Mouse (Mus musculus) neural tube, embryonic 12.5 days (tissue): ENCODE data around the gene Gm45015. TPM values are rescaled to one million over a fixed set of nuclear protein-coding genes. Genes with fewer than 3 reads are reported as not detected.

Source experiments
- ATAC-seq: fragments of 200-750 bp; cut with Nextera tagmentation; 2 replicates; pipeline ENCODE4 v1.8.0; 2017; ENCODE audit warnings: low read depth, mild to moderate bottlenecking, moderate TSS enrichment, moderate library complexity; ENCODE audit not compliant: low FRiP score
- H3K27ac ChIP-seq: fragments of 300-500 bp; sonication (generic); 2 replicates; pipeline ENCODE4 v1.5.1; 2016
- H3K27me3 ChIP-seq: fragments of 300-500 bp; sonication (generic); replicated peaks from 2 replicates; pipeline ENCODE4 v1.6.1; 2016; ENCODE audit warnings: mild to moderate bottlenecking
- H3K36me3 ChIP-seq: fragments of 300-500 bp; sonication (generic); 2 replicates; pipeline ENCODE4 v1.6.1; 2016; ENCODE audit warnings: mild to moderate bottlenecking
- H3K4me1 ChIP-seq: fragments of 300-500 bp; sonication (generic); 2 replicates; pipeline ENCODE4 v1.6.1; 2016
- H3K4me2 ChIP-seq: fragments of 300-500 bp; sonication (generic); replicated peaks from 2 replicates; pipeline ENCODE4 v1.6.1; 2016; ENCODE audit warnings: mild to moderate bottlenecking
- H3K4me3 ChIP-seq: fragments of 300-500 bp; sonication (generic); 2 replicates; pipeline ENCODE4 v1.5.1; 2016
- H3K9ac ChIP-seq: fragments of 300-500 bp; sonication (generic); 2 replicates; pipeline ENCODE4 v1.6.1; 2016; ENCODE audit warnings: mild to moderate bottlenecking
- H3K9me3 ChIP-seq: fragments of 300-500 bp; sonication (generic); 2 replicates; pipeline ENCODE4 v1.6.1; 2016; ENCODE audit warnings: mild to moderate bottlenecking
- WGBS: fragments of 180-500 bp; shearing (Covaris S2); methylation state at CpG from one replicate; pipeline ENCODE4 v1.1.7; 2016; 5-methylcytosine and 5-hydroxymethylcytosine counted together
- polyA plus RNA-seq: library from polyadenylated mRNA; unstranded; fragments of >200 nt; fragmentation: Nextera tagmentation; extraction: Ambion mirVana; gene quantifications from 2 replicates; pipeline ENCODE4 v1.2.1, GENCODE M21; 2016

Gm45015 gene
- not detected in 2 replicates for polyA plus RNA-seq

DNA sequence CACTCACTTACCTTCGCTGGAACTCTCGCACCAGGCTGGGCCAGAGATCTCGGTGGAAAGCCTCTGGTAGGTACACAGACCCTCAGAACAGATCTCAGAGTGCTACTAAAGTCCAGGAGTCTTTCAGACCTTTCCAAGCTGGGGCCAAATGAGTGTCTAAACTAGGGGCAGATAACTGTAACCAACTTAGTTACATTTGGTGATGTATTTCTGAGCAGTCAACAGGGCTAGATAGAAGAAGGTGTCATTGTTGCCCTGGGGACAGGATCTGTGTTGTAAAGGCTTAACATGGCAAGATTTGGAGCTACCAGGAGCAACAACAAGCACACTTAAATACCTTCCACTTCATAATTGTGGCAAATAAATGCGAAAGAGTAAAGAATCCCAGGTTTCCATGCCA lies at the start of gene Gm45015:
TSS of gene Gm45015 (minus strand) at position 101 of the 400 bp plus-strand sequence.
- Histone ChIP-seq H3K9me3 (no peaks in the 10 kb centered on the region), H3K4me1 (no peaks in the 10 kb centered on the region), H3K4me2 (no peak within 1 kb of the TSS), H3K9ac (no peak within 1 kb of the TSS), H3K27ac (no peak within 1 kb of the TSS), H3K36me3 (no peaks in the 10 kb centered on the region), H3K4me3 (no peak within 1 kb of the TSS), H3K27me3 (no peaks in the 10 kb centered on the region)
- ATAC-seq, result no peak
- WGBS, result 90% methylated on average over 4 of the region's 4 CpGs

GRCm38 (mm10) chrX:73384924-73385323 lies 48.3 kb upstream of the Gm45015 start:
- Histone ChIP-seq H3K36me3 (no peaks in the 10 kb centered on the region), H3K4me1 (no peaks in the 10 kb centered on the region), H3K27me3 (no peaks in the 10 kb centered on the region), H3K9me3 (no peaks in the 10 kb centered on the region), H3K4me2 (no peak overlapping the region), H3K27ac (no peak overlapping the region), H3K4me3 (no peak overlapping the region), H3K9ac (no peak overlapping the region)
- ATAC-seq, result no peak
- WGBS, result 35% methylated on average over 1 of the region's 1 CpGs

- no peak overlapping the region for H3K27ac ChIP-seq
- H3K9ac ChIP-seq, result no peak overlapping the region
- no peaks in the 10 kb centered on the region for H3K4me1 ChIP-seq
- H3K4me2 ChIP-seq, result no peak overlapping the region
- H3K27me3 ChIP-seq, result no peaks in the 10 kb centered on the region
- no peaks in the 10 kb centered on the region for H3K36me3 ChIP-seq
- no peaks in the 10 kb centered on the region for H3K9me3 ChIP-seq
- H3K4me3 ChIP-seq, result no peak overlapping the region
- 75% methylated on average over 6 of the region's 6 CpGs for WGBS
- no peak for ATAC-seq
Observed at GRCm38 (mm10) chrX:73384419-73384818, 47.8 kb upstream of the Gm45015 start.

GRCm38 (mm10) chrX:73363291-73363690 lies 26.7 kb upstream of the Gm45015 start:
- H3K27ac ChIP-seq, result no peak overlapping the region
- no peak overlapping the region for H3K4me2 ChIP-seq
- H3K9ac ChIP-seq, result no peak overlapping the region
- no peak overlapping the region for H3K4me3 ChIP-seq
- no peak for ATAC-seq
- H3K9me3 ChIP-seq, result no peaks in the 10 kb centered on the region
- no peaks in the 10 kb centered on the region for H3K4me1 ChIP-seq
- H3K27me3 ChIP-seq, result no peaks in the 10 kb centered on the region
- H3K36me3 ChIP-seq, result no peaks in the 10 kb centered on the region

DNA sequence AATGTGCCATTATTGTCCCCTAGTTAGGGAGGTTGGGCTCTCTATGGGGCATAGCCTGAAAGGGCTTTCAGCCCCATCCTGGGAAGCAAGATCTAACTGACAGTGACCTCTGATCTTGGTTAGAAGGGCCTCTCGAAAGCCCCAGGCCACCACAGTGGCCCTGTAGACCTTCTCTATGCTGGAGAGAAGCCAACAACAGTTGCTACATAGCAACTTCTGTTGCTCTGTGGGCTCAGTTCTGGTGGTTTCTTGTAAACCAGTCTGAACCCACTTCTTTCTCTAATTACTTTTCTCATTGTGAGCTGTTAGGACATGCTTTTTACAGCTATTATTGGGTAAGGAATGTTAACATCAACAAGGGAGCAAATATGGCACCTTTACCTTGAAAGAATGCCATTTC lies 20.1 kb upstream of the Gm45015 start:
- Histone ChIP-seq H3K27me3 (no peaks in the 10 kb centered on the region), H3K27ac (no peak overlapping the region), H3K4me1 (no peaks in the 10 kb centered on the region), H3K36me3 (peaks cover 31% of the 10 kb centered on the region), H3K9me3 (no peaks in the 10 kb centered on the region; the same call in 1 of the 2 replicates), H3K4me3 (no peak overlapping the region), H3K4me2 (no peak overlapping the region), H3K9ac (no peak overlapping the region)
- WGBS, result 100% methylated on average over 1 of the region's 1 CpGs
- ATAC-seq, result no peak

GRCm38 (mm10) chrX:73356163-73356562 lies 19.5 kb upstream of the Gm45015 start:
- H3K27ac ChIP-seq, result no peak overlapping the region
- no peaks in the 10 kb centered on the region for H3K4me1 ChIP-seq
- H3K27me3 ChIP-seq, result no peaks in the 10 kb centered on the region
- 93% methylated on average over 2 of the region's 2 CpGs for WGBS
- peaks cover 37% of the 10 kb centered on the region for H3K36me3 ChIP-seq
- no peak overlapping the region for H3K9ac ChIP-seq
- H3K4me3 ChIP-seq, result no peak overlapping the region
- no peaks in the 10 kb centered on the region; the same call in 1 of the 2 replicates for H3K9me3 ChIP-seq
- no peak for ATAC-seq
- H3K4me2 ChIP-seq, result no peak overlapping the region

- no peak overlapping the region for H3K27ac ChIP-seq
- no peaks in the 10 kb centered on the region for H3K9me3 ChIP-seq
- WGBS, result 96% methylated on average over 1 of the region's 1 CpGs
- H3K27me3 ChIP-seq, result no peaks in the 10 kb centered on the region
- no peaks in the 10 kb centered on the region for H3K4me1 ChIP-seq
- no peak for ATAC-seq
- H3K4me3 ChIP-seq, result no peak overlapping the region
- no peak overlapping the region for H3K9ac ChIP-seq
- H3K4me2 ChIP-seq, result no peak overlapping the region
- no peaks in the 10 kb centered on the region for H3K36me3 ChIP-seq
Observed at GRCm38 (mm10) chrX:73344346-73344745, 7.7 kb upstream of the Gm45015 start.

- Histone ChIP-seq H3K4me3 (no peak overlapping the region), H3K9ac (no peak overlapping the region), H3K36me3 (no peaks in the 10 kb centered on the region), H3K4me2 (peak overlapping the region; percentile 65; the same call in 1 of the 2 replicates), H3K27ac (no peak overlapping the region), H3K9me3 (no peaks in the 10 kb centered on the region), H3K27me3 (no peaks in the 10 kb centered on the region), H3K4me1 (no peaks in the 10 kb centered on the region)
- 78% methylated on average over 1 of the region's 1 CpGs for WGBS
- ATAC-seq, result no peak
Observed at GRCm38 (mm10) chrX:73343802-73344201, 7.2 kb upstream of the Gm45015 start.

GRCm38 (mm10) chrX:73342941-73343735 lies 6.5 kb upstream of the Gm45015 start:
- peak overlapping the region; percentile 44 for H3K4me3 ChIP-seq
- peak overlapping the region; percentile 61 for H3K9ac ChIP-seq
- H3K36me3 ChIP-seq, result no peaks in the 10 kb centered on the region
- H3K4me2 ChIP-seq, result peak overlapping the region; percentile 65
- no peaks in the 10 kb centered on the region for H3K9me3 ChIP-seq
- no peaks in the 10 kb centered on the region for H3K27me3 ChIP-seq
- 0 out of 2 replicates have a peak overlapping the region, but pooled peaks have one; percentile 32 for H3K27ac ChIP-seq
- ATAC-seq, result peak; percentile 89
- H3K4me1 ChIP-seq, result no peaks in the 10 kb centered on the region
- 23% methylated on average over 15 of the region's 15 CpGs for WGBS

DNA sequence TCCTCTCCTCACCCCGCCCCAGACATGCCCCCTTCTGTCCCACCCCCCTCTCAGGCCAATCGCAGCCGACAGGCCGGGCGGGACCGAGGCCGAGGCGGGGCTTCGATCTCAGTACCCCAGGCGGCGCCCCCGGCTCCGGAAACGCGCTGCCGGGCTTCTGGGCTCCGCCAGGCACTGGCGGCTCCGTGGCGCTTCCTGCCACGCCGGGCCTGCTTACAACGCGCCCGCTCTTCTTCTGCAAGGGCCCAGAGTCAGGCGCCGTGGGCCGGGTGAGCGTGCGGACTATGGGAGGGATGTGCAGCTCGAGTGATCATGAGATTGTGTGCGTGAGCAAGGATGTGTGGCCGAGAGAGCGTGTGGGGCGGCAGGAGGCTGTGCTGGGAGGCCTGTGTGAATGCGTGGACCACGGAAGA lies 5.8 kb upstream of the Gm45015 start, which contains the start of gene Zfp275:
TSS of gene Zfp275 (plus strand) at position 139 of the 413 bp plus-strand sequence.
- Histone ChIP-seq H3K36me3 (no peaks in the 10 kb centered on the region), H3K4me2 (peak within 1 kb of the TSS; percentile 65), H3K9ac (peak within 1 kb of the TSS; percentile 61), H3K9me3 (no peaks in the 10 kb centered on the region), H3K27me3 (no peaks in the 10 kb centered on the region), H3K4me1 (no peaks in the 10 kb centered on the region), H3K4me3 (peak within 1 kb of the TSS; percentile 44), H3K27ac (0 out of 2 replicates have a peak within 1 kb of the TSS, but pooled peaks have one; percentile 32)
- WGBS, result 19% methylated on average over 36 of the region's 37 CpGs
- peak; percentile 89 for ATAC-seq

DNA sequence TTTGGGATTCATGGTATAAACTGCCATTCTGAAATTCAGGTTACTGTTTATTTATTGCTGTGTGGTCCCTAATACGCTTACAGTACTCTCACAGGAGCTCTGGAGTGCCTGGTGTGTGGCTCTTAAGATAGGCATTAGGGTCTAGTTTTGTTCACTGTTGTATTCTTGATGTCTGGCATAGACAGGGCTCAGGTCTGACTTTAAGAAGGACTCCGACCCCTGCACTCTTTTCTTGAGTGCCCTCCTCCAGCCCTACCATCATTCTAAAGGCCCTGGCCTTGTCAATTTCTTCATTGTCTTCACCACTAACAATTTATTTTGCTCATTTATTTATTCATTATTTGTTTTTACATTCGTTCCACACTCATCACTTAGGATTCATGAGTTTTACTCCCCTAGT lies 5.4 kb upstream of the Gm45015 start:
- peak overlapping the region; percentile 44 for H3K4me3 ChIP-seq
- WGBS, result 39% methylated on average over 3 of the region's 3 CpGs
- no peaks in the 10 kb centered on the region for H3K36me3 ChIP-seq
- no peaks in the 10 kb centered on the region for H3K27me3 ChIP-seq
- H3K4me2 ChIP-seq, result peak overlapping the region; percentile 65
- peak overlapping the region; percentile 61; the same call in 1 of the 2 replicates for H3K9ac ChIP-seq
- no peaks in the 10 kb centered on the region for H3K4me1 ChIP-seq
- peak; percentile 7; the same call in 1 of the 2 replicates for ATAC-seq
- H3K27ac ChIP-seq, result no peak overlapping the region
- H3K9me3 ChIP-seq, result no peaks in the 10 kb centered on the region

GRCm38 (mm10) chrX:73341473-73341872 lies 4.8 kb upstream of the Gm45015 start:
- H3K36me3 ChIP-seq, result no peaks in the 10 kb centered on the region
- ATAC-seq, result no peak
- no peak overlapping the region for H3K4me3 ChIP-seq
- H3K4me1 ChIP-seq, result no peaks in the 10 kb centered on the region
- H3K27ac ChIP-seq, result no peak overlapping the region
- H3K4me2 ChIP-seq, result no peak overlapping the region
- no peaks in the 10 kb centered on the region for H3K9me3 ChIP-seq
- WGBS, result 64% methylated on average over 1 of the region's 1 CpGs
- no peaks in the 10 kb centered on the region for H3K27me3 ChIP-seq
- H3K9ac ChIP-seq, result no peak overlapping the region

GRCm38 (mm10) chrX:73333548-73333947 lies 3.1 kb downstream of the Gm45015 start:
- Histone ChIP-seq H3K9ac (no peak overlapping the region), H3K27me3 (no peaks in the 10 kb centered on the region), H3K4me3 (no peak overlapping the region), H3K4me2 (no peak overlapping the region), H3K27ac (no peak overlapping the region), H3K4me1 (no peaks in the 10 kb centered on the region), H3K36me3 (no peaks in the 10 kb centered on the region), H3K9me3 (no peaks in the 10 kb centered on the region)
- no peak for ATAC-seq
